Mouse (Mus musculus): Measurements from ENCODE around the gene St5. TPM values are rescaled to one million over a fixed set of nuclear protein-coding genes. Genes with fewer than 3 reads are reported as not detected.

St5 gene
- total and polyA plus RNA-seq, 3 experiments: 2.6 to 3.4 TPM; not detected in 1

DNA sequence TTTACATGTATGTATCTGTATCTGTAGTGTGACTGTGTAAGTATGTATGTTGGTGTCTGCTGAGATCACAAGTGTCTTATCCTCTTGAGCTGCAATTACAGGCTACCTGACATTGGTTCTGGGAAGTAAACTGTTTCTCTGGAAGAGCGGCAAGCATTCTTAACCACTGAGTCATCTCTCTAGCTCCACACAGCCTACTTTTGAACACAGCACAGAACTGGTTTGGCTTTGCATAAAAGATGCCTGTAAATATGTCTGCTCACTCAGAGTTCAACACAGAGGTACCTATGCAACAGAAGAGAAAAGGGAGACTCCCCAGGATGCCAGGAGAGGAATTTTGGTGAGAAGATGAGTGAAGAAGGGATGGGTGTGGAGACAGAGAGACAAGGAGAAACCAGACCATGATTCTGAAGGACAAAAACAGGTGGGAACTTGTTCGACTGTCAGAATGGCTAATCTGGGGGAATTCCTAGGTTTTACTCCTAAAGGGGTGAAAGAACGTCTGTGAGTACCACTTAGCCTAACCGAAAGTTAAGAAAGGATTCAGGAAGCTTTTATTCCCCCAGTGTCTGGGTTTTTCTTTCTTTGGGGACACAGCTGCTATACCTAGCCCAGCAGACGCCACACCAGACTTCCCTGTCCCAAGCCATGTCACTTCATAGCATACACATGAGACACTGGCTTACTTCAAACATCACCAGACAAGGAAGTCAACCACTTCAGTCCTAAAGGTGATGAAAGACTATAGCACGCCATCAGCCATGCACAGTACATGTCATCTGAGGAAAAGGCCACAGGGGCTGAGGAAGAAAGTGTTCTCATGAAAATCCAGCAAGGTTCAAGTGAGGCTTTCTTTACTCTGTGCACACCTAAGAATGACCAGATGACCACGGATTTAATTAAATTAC lies 73.3 kb downstream of the St5 start:
- Histone ChIP-seq H3K27me3 (ENCODE audit: control insufficient read depth in 1 of 2, insufficient read depth in 2 of 2, low read length in 2 of 2) (no peaks in the 10 kb centered on the region), H3K9ac (ENCODE audit: control insufficient read depth, low read depth, low read length, poor library complexity, severe bottlenecking) (no peak overlapping the region), H3K4me3 (ENCODE audit: control insufficient read depth in 1 of 2, insufficient read depth in 1 of 2, low read depth in 2 of 2, low read length in 2 of 2) (no peak overlapping the region), H3K4me1 (ENCODE audit: control insufficient read depth in 1 of 2, insufficient read depth in 2 of 2, low read length in 2 of 2) (no peaks in the 10 kb centered on the region), H3K79me2 (ENCODE audit: control insufficient read depth, insufficient read depth, low read length, poor library complexity) (no peaks in the 10 kb centered on the region), H3K9me3 (replicated peaks; ENCODE audit: insufficient read depth, low read length) (no peaks in the 10 kb centered on the region), H3K36me3 (ENCODE audit: control insufficient read depth in 1 of 2, insufficient read depth in 2 of 2, low read length in 2 of 2) (no peaks in the 10 kb centered on the region), H3K27ac (ENCODE audit: control insufficient read depth, low read depth, low read length) (no peak overlapping the region)
- no peak for DNase-seq (ENCODE audit: low read depth, low spot score)
- TF ChIP-seq MYB (IDR thresholded peaks at IDR 0.05; ENCODE audit: low read depth, low read length) (no peak), POLR2AphosphoS2 (IDR thresholded peaks at IDR 0.05; ENCODE audit: low read length) (no peak), POLR2AphosphoS5 (IDR thresholded peaks at IDR 0.05; ENCODE audit: borderline replicate concordance, low read depth, low read length) (no peak)

GRCm38 (mm10) chr7:109628935-109629609 lies 74.3 kb downstream of the St5 start:
- no peak overlapping the region for H3K27ac ChIP-seq (ENCODE audit: control insufficient read depth, low read depth, low read length)
- H3K9me3 ChIP-seq (replicated peaks; ENCODE audit: insufficient read depth, low read length): no peaks in the 10 kb centered on the region
- no peaks in the 10 kb centered on the region for H3K27me3 ChIP-seq (ENCODE audit: control insufficient read depth in 1 of 2, insufficient read depth in 2 of 2, low read length in 2 of 2)
- H3K79me2 ChIP-seq (ENCODE audit: control insufficient read depth, insufficient read depth, low read length, poor library complexity): no peaks in the 10 kb centered on the region
- H3K4me1 ChIP-seq (ENCODE audit: control insufficient read depth in 1 of 2, insufficient read depth in 2 of 2, low read length in 2 of 2): no peaks in the 10 kb centered on the region
- no peak overlapping the region for H3K9ac ChIP-seq (ENCODE audit: control insufficient read depth, low read depth, low read length, poor library complexity, severe bottlenecking)
- no peak overlapping the region for H3K4me3 ChIP-seq (ENCODE audit: control insufficient read depth in 1 of 2, insufficient read depth in 1 of 2, low read depth in 2 of 2, low read length in 2 of 2)
- no peak for DNase-seq (ENCODE audit: low read depth, low spot score)
- TF ChIP-seq MYC (IDR thresholded peaks at IDR 0.05; ENCODE audit: low read depth, low read length) (no peak), MAFK (IDR thresholded peaks at IDR 0.05; ENCODE audit: borderline replicate concordance, low read depth, low read length) (no peak), ZNF384 (IDR thresholded peaks at IDR 0.05; ENCODE audit: low read depth, low read length) (no peak), SIN3A (IDR thresholded peaks at IDR 0.05; ENCODE audit: low read length) (no peak), GABPA (IDR thresholded peaks at IDR 0.05; ENCODE audit: low read depth, low read length) (no peak), ZMIZ1 (IDR thresholded peaks at IDR 0.05; ENCODE audit: low read depth, low read length) (no peak), ZKSCAN1 (IDR thresholded peaks at IDR 0.05; ENCODE audit: low read depth, low read length) (no peak), MAX (IDR thresholded peaks at IDR 0.05; ENCODE audit: low read length) (no peak)
- H3K36me3 ChIP-seq (ENCODE audit: control insufficient read depth in 1 of 2, insufficient read depth in 2 of 2, low read length in 2 of 2): no peaks in the 10 kb centered on the region

- TF ChIP-seq USF2 (IDR thresholded peaks at IDR 0.05; ENCODE audit: borderline replicate concordance in 1 of 2, insufficient read depth in 1 of 2, low read depth in 1 of 2, low read length in 2 of 2): no peak
- TF ChIP-seq ZNF384 (IDR thresholded peaks at IDR 0.05; ENCODE audit: low read depth, low read length): peak; percentile 58
- Histone ChIP-seq H3K36me3 (ENCODE audit: control insufficient read depth in 1 of 2, insufficient read depth in 2 of 2, low read length in 2 of 2) (no peaks in the 10 kb centered on the region), H3K79me2 (ENCODE audit: control insufficient read depth, insufficient read depth, low read length, poor library complexity) (no peaks in the 10 kb centered on the region), H3K27me3 (ENCODE audit: control insufficient read depth in 1 of 2, insufficient read depth in 2 of 2, low read length in 2 of 2) (no peaks in the 10 kb centered on the region), H3K9ac (ENCODE audit: control insufficient read depth, low read depth, low read length, poor library complexity, severe bottlenecking) (no peak overlapping the region), H3K27ac (ENCODE audit: control insufficient read depth, low read depth, low read length) (no peak overlapping the region), H3K4me3 (ENCODE audit: control insufficient read depth in 1 of 2, insufficient read depth in 1 of 2, low read depth in 2 of 2, low read length in 2 of 2) (no peak overlapping the region), H3K9me3 (replicated peaks; ENCODE audit: insufficient read depth, low read length) (no peaks in the 10 kb centered on the region), H3K4me1 (ENCODE audit: control insufficient read depth in 1 of 2, insufficient read depth in 2 of 2, low read length in 2 of 2) (no peaks in the 10 kb centered on the region)
- no peak for DNase-seq (ENCODE audit: low read depth, low spot score)
Observed at GRCm38 (mm10) chr7:109627851-109628250, 75.6 kb downstream of the St5 start.
